Mouse (Mus musculus): ENCODE measurements around the gene Actc1. TPM values are rescaled to one million over a fixed set of nuclear protein-coding genes. Genes with fewer than 3 reads are reported as not detected.

The Actc1 gene
- polyA plus RNA-seq, 1 experiment from 2014 or later, result 2.8 TPM

DNA sequence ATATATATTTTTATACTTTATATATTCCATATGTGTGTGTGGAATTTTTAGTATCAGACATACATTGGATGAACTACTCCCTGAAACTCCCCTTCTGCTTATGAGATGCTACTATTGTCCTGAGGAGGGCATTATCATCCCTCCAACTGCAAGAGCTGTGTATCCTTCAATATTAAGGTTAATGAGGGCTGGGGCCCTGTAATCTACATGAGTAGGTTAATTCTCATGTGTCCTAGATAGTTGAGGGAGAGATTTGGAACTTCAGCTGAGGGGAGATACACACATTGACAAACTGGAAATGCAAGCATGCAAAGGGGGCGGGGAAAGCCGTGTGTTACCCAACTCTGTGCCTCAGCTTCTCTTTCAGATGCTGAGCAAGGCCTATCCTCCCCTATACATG is 15.4 kb downstream of the Actc1 start:
- Histone ChIP-seq H3K36me3 (ENCODE audit: insufficient read depth, low read length) (no peaks in the 10 kb centered on the region), H3K9ac (ENCODE audit: low read depth, low read length) (no peak overlapping the region), H3K4me3 (replicated peaks; ENCODE audit: low read depth, low read length) (no peak overlapping the region), H3K27ac (no peak overlapping the region), H3K9me3 (replicated peaks; ENCODE audit: low read length) (no peaks in the 10 kb centered on the region), H3K4me2 (ENCODE audit: low read length) (no peak overlapping the region), H3K4me1 (replicated peaks; ENCODE audit: insufficient read depth, low read length) (no peaks in the 10 kb centered on the region), H3K27me3 (ENCODE audit: insufficient read depth, low read length) (no peaks in the 10 kb centered on the region)
- WGBS, result 74% methylated on average over 2 of the region's 2 CpGs
- ATAC-seq (replicated peaks; ENCODE audit: low FRiP score, low read depth) (no peak), DNase-seq (ENCODE audit: low spot score) (no peak)
- no peak for TF ChIP-seq CTCF (IDR thresholded peaks at IDR 0.05; ENCODE audit: low read depth)

DNA sequence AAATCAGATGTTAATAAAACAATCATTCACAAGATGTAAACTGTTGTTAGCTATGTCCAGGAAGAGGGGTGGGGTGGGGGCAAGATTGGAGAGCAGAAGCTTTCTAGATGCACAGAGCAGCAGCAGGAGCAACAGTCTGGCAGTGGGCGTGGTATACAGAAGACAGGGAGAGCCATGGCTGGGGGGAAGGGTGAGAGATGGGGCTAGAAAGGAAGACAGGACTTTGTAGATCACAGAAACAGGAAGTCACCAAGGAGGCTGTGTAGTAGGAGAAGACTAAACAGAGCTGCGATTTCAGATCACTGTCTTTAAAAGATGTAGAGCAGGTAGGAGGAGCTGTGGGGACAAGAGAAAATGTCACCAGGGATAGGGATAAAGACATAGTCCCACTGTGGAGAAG is 21.1 kb downstream of the Actc1 start:
- Histone ChIP-seq H3K4me2 (ENCODE audit: low read length) (no peak overlapping the region), H3K4me3 (replicated peaks; ENCODE audit: low read depth, low read length) (no peak overlapping the region), H3K4me1 (replicated peaks; ENCODE audit: insufficient read depth, low read length) (no peaks in the 10 kb centered on the region), H3K36me3 (ENCODE audit: insufficient read depth, low read length) (no peaks in the 10 kb centered on the region), H3K27me3 (ENCODE audit: insufficient read depth, low read length) (no peaks in the 10 kb centered on the region), H3K9ac (ENCODE audit: low read depth, low read length) (no peak overlapping the region), H3K9me3 (replicated peaks; ENCODE audit: low read length) (no peaks in the 10 kb centered on the region), H3K27ac (no peak overlapping the region)
- no peak for DNase-seq (ENCODE audit: low spot score)
- ATAC-seq (replicated peaks; ENCODE audit: low FRiP score, low read depth), result no peak
- WGBS, result 39% methylated on average over 2 of the region's 2 CpGs
- no peak for TF ChIP-seq CTCF (IDR thresholded peaks at IDR 0.05; ENCODE audit: low read depth)

DNA sequence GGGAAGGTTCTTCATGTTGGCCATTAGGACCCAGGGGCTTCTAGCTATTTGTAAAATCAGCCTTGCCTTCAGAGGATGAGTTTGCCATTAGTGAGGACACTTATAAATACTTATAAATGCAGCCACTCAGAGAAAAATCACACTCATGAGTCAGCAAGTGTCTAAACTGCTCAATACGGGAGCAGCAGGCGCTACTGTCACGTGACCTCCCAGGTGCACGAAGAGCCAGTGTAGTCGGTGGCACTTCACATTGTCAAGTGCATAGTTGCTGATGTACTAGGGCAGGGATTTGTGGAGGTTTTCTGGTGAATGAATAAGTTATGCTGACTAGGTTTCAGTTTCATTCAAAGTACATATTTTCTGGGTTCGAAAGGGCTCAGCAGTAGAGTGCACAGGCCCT is 30.0 kb downstream of the Actc1 start:
- Histone ChIP-seq H3K4me2 (ENCODE audit: low read length) (no peak overlapping the region), H3K9me3 (replicated peaks; ENCODE audit: low read length) (no peaks in the 10 kb centered on the region), H3K27me3 (ENCODE audit: insufficient read depth, low read length) (no peaks in the 10 kb centered on the region), H3K27ac (no peak overlapping the region), H3K9ac (ENCODE audit: low read depth, low read length) (no peak overlapping the region), H3K4me3 (replicated peaks; ENCODE audit: low read depth, low read length) (no peak overlapping the region), H3K4me1 (replicated peaks; ENCODE audit: insufficient read depth, low read length) (no peaks in the 10 kb centered on the region), H3K36me3 (ENCODE audit: insufficient read depth, low read length) (no peaks in the 10 kb centered on the region)
- TF ChIP-seq CTCF (IDR thresholded peaks at IDR 0.05; ENCODE audit: low read depth), result no peak
- WGBS, result 84% methylated on average over 6 of the region's 6 CpGs
- DNase-seq (ENCODE audit: low spot score) (no peak), ATAC-seq (replicated peaks; ENCODE audit: low FRiP score, low read depth) (no peak)

DNA sequence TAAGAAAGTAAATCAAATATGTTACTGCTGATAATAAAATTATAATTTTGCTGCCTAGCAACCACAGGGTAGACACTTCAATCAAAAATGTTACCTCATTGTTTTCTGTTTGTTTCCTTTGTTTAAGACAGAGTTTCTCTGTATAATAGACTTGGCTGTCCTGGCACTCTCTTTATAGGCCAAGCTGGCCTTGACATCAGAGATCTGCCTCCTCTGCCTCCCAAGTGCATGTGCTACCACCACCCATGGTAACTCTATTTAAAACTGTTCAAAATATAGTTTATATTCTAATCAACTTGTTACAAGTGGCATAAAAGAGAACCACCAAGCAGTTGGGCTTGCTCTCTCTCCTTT is 33.2 kb downstream of the Actc1 start:
- Histone ChIP-seq H3K4me2 (ENCODE audit: low read length) (no peak overlapping the region), H3K4me1 (replicated peaks; ENCODE audit: insufficient read depth, low read length) (no peaks in the 10 kb centered on the region), H3K4me3 (replicated peaks; ENCODE audit: low read depth, low read length) (no peak overlapping the region), H3K9me3 (replicated peaks; ENCODE audit: low read length) (no peaks in the 10 kb centered on the region), H3K9ac (ENCODE audit: low read depth, low read length) (no peak overlapping the region), H3K27ac (no peak overlapping the region), H3K27me3 (ENCODE audit: insufficient read depth, low read length) (no peaks in the 10 kb centered on the region), H3K36me3 (ENCODE audit: insufficient read depth, low read length) (no peaks in the 10 kb centered on the region)
- no peak for ATAC-seq (replicated peaks; ENCODE audit: low FRiP score, low read depth)
- no peak for DNase-seq (ENCODE audit: low spot score)
- TF ChIP-seq CTCF (IDR thresholded peaks at IDR 0.05; ENCODE audit: low read depth), result no peak

DNA sequence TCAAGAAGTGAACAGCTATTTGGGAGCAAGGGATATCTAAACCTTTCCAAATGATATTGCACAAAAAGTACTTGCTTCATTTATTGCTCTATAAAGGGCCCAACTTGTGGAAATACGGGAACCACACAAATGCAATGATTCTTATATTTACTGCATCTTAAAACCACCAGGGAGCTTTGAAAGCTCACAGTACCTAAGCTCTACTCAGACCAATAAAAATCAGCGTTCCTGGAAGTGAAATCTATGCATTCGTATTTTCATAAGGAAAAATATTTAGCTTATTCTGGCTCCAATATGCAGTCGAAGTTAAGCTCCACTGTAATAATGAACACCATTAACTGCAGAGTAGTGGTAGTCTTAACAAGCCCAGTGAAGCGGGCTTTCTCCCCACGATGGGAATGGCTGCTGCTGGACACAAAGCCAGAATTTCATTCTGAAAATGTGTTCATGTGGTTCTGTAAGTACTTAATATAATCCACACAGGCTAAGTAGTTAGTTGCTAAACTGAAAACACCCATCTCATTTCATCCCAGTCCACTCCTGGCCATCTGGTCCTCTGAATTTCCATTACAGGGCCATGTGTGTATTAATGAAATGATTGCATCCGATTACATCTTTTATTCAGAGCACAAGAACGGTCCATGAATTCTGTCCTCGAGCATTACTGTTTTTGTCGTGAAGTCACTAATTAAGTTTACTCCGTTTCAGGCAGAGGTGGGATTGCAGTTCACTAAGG is 33.7 kb downstream of the Actc1 start:
- WGBS, result 85% methylated on average over 11 of the region's 11 CpGs

DNA sequence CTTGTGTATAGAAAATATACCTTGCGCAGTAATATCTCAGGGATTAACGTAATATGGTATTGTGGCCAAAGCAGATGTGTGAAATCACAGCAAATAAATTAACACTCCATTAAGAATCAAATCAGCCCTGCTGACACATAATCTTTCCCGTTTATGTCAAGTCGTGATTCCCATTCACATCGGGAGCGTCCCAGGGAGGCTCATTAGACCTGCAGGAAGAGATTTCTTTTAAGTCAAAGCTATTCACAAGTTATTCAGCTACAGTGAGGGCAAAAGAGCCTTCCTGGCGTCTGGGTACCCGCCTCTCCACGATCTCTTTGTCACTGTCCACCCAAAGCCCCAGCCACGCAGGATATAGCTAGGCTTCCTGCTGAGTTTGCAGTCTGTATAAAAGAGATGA is 35.2 kb downstream of the Actc1 start:
- no peaks in the 10 kb centered on the region for H3K36me3 ChIP-seq (ENCODE audit: insufficient read depth, low read length)
- peaks cover 17% of the 10 kb centered on the region for H3K27me3 ChIP-seq (ENCODE audit: insufficient read depth, low read length)
- ATAC-seq (replicated peaks; ENCODE audit: low FRiP score, low read depth), result no peak
- no peak overlapping the region for H3K9ac ChIP-seq (ENCODE audit: low read depth, low read length)
- no peaks in the 10 kb centered on the region for H3K9me3 ChIP-seq (replicated peaks; ENCODE audit: low read length)
- no peaks in the 10 kb centered on the region for H3K4me1 ChIP-seq (replicated peaks; ENCODE audit: insufficient read depth, low read length)
- DNase-seq (ENCODE audit: low spot score), result no peak
- no peak overlapping the region for H3K27ac ChIP-seq
- WGBS, result 35% methylated on average over 10 of the region's 10 CpGs
- no peak overlapping the region for H3K4me3 ChIP-seq (replicated peaks; ENCODE audit: low read depth, low read length)
- no peak for TF ChIP-seq CTCF (IDR thresholded peaks at IDR 0.05; ENCODE audit: low read depth)
- no peak overlapping the region for H3K4me2 ChIP-seq (ENCODE audit: low read length)

More for the DNA sequence above, 33.7 kb downstream of the Actc1 start:
- no peak overlapping the region for H3K9ac ChIP-seq (ENCODE audit: low read depth, low read length)
- no peak overlapping the region for H3K27ac ChIP-seq
- ATAC-seq (replicated peaks; ENCODE audit: low FRiP score, low read depth), result no peak
- peaks cover 2% of the 10 kb centered on the region; the same call in 1 of the 2 replicates for H3K27me3 ChIP-seq (ENCODE audit: insufficient read depth, low read length)
- H3K4me1 ChIP-seq (replicated peaks; ENCODE audit: insufficient read depth, low read length), result no peaks in the 10 kb centered on the region
- no peak overlapping the region for H3K4me3 ChIP-seq (replicated peaks; ENCODE audit: low read depth, low read length)
- no peak overlapping the region for H3K4me2 ChIP-seq (ENCODE audit: low read length)
- no peaks in the 10 kb centered on the region for H3K36me3 ChIP-seq (ENCODE audit: insufficient read depth, low read length)
- H3K9me3 ChIP-seq (replicated peaks; ENCODE audit: low read length), result no peaks in the 10 kb centered on the region
- no peak for DNase-seq (ENCODE audit: low spot score)
- no peak for TF ChIP-seq CTCF (IDR thresholded peaks at IDR 0.05; ENCODE audit: low read depth)

DNA sequence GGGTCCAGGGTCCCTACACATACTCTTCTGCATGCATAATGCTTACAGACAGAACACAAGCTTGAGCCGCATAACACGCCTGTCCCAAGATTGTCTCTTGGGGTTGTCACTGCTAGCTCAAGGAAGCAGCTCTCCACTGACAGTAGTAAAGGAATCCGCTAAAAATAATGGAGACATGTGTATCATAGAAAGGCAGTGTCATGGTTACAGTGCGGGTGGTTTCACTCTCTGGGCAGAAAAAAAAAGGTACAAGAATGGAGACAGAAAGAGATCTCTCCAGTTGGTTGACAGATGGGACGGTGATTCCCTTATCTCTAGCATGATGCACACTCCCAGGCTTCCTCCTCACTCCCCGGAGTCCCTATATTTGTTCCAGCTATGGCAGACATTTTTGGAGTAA is 38.5 kb downstream of the Actc1 start:
- no peak for TF ChIP-seq CTCF (IDR thresholded peaks at IDR 0.05; ENCODE audit: low read depth)
- H3K27me3 ChIP-seq (ENCODE audit: insufficient read depth, low read length), result peaks cover 24% of the 10 kb centered on the region
- H3K4me3 ChIP-seq (replicated peaks; ENCODE audit: low read depth, low read length), result no peak overlapping the region

More for the DNA sequence above, 38.5 kb downstream of the Actc1 start:
- Histone ChIP-seq H3K27ac (no peak overlapping the region), H3K9ac (ENCODE audit: low read depth, low read length) (no peak overlapping the region), H3K4me2 (ENCODE audit: low read length) (no peak overlapping the region), H3K9me3 (replicated peaks; ENCODE audit: low read length) (no peaks in the 10 kb centered on the region), H3K4me1 (replicated peaks; ENCODE audit: insufficient read depth, low read length) (no peaks in the 10 kb centered on the region), H3K36me3 (ENCODE audit: insufficient read depth, low read length) (no peaks in the 10 kb centered on the region)
- WGBS, result 77% methylated on average over 6 of the region's 6 CpGs
- ATAC-seq (replicated peaks; ENCODE audit: low FRiP score, low read depth), result no peak
- no peak for DNase-seq (ENCODE audit: low spot score)

All from kidney, postnatal 0 days (tissue).